Mouse (Mus musculus) hematopoietic stem cell, adult 5-6 weeks (primary cell): ENCODE data around the gene Tuba3a. TPM values are rescaled to one million over a fixed set of nuclear protein-coding genes. Genes with fewer than 3 reads are reported as not detected.

Experiments used
- total RNA-seq: library from RNA; stranded (forward); fragments of 172-1452, 232-1000 nt; gene quantifications from 2 replicates; pipeline ENCODE4 v1.2.3, GENCODE M21; 2017

The Tuba3a gene
- total RNA-seq, 1 experiment from 2014 or later, result not detected

Other genes starting within 250 kb of the Tuba3a start
- 92.9 and 101 TPM in 2 replicates for gene Ing4, start 246.3 kb downstream of the Tuba3a start, total RNA-seq
- gene Acrbp, start 236.4 kb downstream of the Tuba3a start, total RNA-seq, result 7.6 and 7.8 TPM in 2 replicates
- 8.0 and 8.8 TPM in 2 replicates for gene Lpar5, start 218.1 kb downstream of the Tuba3a start, total RNA-seq
- 499 and 599 TPM in 2 replicates for gene Chd4, start 190.1 kb downstream of the Tuba3a start, total RNA-seq
- gene Nop2, start 154.1 kb downstream of the Tuba3a start, total RNA-seq, result 58.8 and 63.4 TPM in 2 replicates
- gene Iffo1, start 140.8 kb downstream of the Tuba3a start, total RNA-seq, result 13.3 and 14.2 TPM in 2 replicates
- gene Gapdh, start 119.6 kb downstream of the Tuba3a start, total RNA-seq, result 727 and 879 TPM in 2 replicates
- gene Ncapd2, start 94.3 kb downstream of the Tuba3a start, total RNA-seq, result 199 and 281 TPM in 2 replicates
- gene Mrpl51, start 94.2 kb downstream of the Tuba3a start, total RNA-seq, result 72.6 and 78.6 TPM in 2 replicates
- gene Vamp1, start 70.5 kb downstream of the Tuba3a start, total RNA-seq, result 7.7 and 13.7 TPM in 2 replicates
- 23.1 and 29.7 TPM in 2 replicates for gene Tapbpl, start 54.2 kb downstream of the Tuba3a start, total RNA-seq
- 170 and 196 TPM in 2 replicates for gene Cd27, start 49.0 kb downstream of the Tuba3a start, total RNA-seq
- 18.6 and 68.1 TPM in 2 replicates for gene Ltbr, start 27.8 kb upstream of the Tuba3a start, total RNA-seq
- gene Scnn1a, start 34.6 kb upstream of the Tuba3a start, total RNA-seq, result 0.79 and 1.1 TPM in 2 replicates
- 27.6 and 47.9 TPM in 2 replicates for gene Tnfrsf1a, start 63.3 kb upstream of the Tuba3a start, total RNA-seq
- gene Plekhg6, start 94.8 kb upstream of the Tuba3a start, total RNA-seq, result 0.19 and 0.25 TPM in 2 replicates
- 63.9 and 83.3 TPM in 2 replicates for gene Cd9, start 208.7 kb upstream of the Tuba3a start, total RNA-seq